Mouse (Mus musculus) olfactory bulb, adult 2 months (tissue): Measurements from ENCODE around the gene Irf6.

Experiments
- CTCF ChIP-seq: fragments of 200-500 bp; IDR thresholded peaks from 2 replicates; pipeline ENCODE4 v1.5.1; 2012; ENCODE audit warnings: low read depth, mild to moderate bottlenecking, low read length, moderate library complexity; ENCODE audit not compliant: insufficient read depth
- POLR2A ChIP-seq: fragments of 200-500 bp; IDR thresholded peaks from 2 replicates; pipeline ENCODE4 v1.6.1; 2012; ENCODE audit warnings: mild to moderate bottlenecking, low read depth, low read length, moderate library complexity; ENCODE audit not compliant: insufficient read depth

DNA sequence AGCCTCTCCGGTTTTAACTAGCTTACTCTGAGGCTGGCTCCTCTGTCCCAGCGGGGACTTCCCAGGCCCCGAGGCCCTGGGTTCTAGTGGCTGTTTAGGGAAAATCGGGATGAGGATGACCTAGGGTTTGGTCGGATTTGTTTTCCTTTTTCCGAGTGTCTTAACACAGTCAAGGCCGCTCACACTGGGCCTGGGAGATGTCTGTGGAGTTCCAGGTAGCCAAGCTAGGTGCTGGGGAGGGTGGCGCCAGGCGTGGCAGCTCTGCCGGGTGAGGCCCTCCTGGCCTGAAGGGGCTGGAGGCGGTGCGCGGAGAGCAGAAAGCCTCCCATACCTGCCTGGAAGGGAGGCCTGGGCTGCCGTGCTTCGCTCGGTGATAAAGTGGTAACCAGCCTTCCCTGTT is 650 bp downstream of the Irf6 start:
- TF ChIP-seq POLR2A (no peak), CTCF (no peak)
